Mouse (Mus musculus) heart, postnatal 0 days (tissue): ENCODE results near the gene Gm18336.

Experiments
- CTCF ChIP-seq: IDR thresholded peaks from 2 replicates; pipeline ENCODE4 v1.5.1; 2016; ENCODE audit warnings: antibody characterized with exemption, control low read depth, low read depth
- EP300 ChIP-seq: IDR thresholded peaks from 2 replicates; pipeline ENCODE4 v1.6.1; 2016; ENCODE audit warnings: antibody characterized with exemption, low read depth

DNA sequence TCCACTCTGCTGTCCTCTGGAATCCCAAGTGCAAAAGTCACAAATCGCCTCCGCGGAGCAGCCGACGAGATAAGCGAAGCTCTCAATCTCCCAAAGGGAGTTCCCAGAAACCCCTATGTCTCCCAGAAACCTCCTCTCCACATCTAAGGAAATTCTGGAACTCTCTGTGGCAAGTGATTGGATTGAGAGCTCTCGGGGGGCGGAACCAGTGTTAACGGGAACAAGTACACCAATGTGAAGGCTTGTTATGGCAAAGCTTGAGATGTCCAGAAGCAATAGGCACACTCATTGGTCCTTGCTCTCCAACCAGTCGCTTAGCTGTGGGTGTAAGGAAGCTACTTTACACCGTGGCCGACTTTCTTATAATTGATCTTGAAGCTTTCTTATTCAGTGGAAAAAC lies 3.1 kb upstream of the Gm18336 start:
- TF ChIP-seq EP300 = no peak
- no peak for TF ChIP-seq CTCF
